Mouse (Mus musculus): Measurements from ENCODE around the gene Foxd4. TPM values are rescaled to one million over a fixed set of nuclear protein-coding genes. Genes with fewer than 3 reads are reported as not detected.

The Foxd4 gene
- not detected for total RNA-seq (2018; cell fraction: chromatin; rRNA removed)
- total RNA-seq (2018; cell fraction: cytosol; rRNA removed): not detected
- not detected for total RNA-seq (2018; cell fraction: nucleus; rRNA removed)
- not detected in 3 replicates for polyA plus RNA-seq (2018)

- Histone ChIP-seq H3K79me2 (ENCODE audit: inconsistent target) (no peaks in the 10 kb centered on the region), H3K36me3 (ENCODE audit: inconsistent target) (no peaks in the 10 kb centered on the region), H3K27ac (no peak within 1 kb of the TSS), H3K4me3 (ENCODE audit: inconsistent target) (no peak within 1 kb of the TSS)
- WGBS (ENCODE audit: missing documents): 4% methylated on average over 27 of the region's 27 CpGs
Observed at GRCm38 (mm10) chr19:24900581-24901220, at the start of gene Foxd4. Gene Foxd4, minus strand, starts transcription at chr19:24901197.

- H3K36me3 ChIP-seq (ENCODE audit: inconsistent target): no peaks in the 10 kb centered on the region
- no peaks in the 10 kb centered on the region for H3K79me2 ChIP-seq (ENCODE audit: inconsistent target)
- no peak overlapping the region for H3K4me3 ChIP-seq (ENCODE audit: inconsistent target)
- no peak overlapping the region for H3K27ac ChIP-seq
Observed at GRCm38 (mm10) chr19:24945521-24946262, 44.7 kb upstream of the Foxd4 start.

GRCm38 (mm10) chr19:24937084-24937483 is 36.1 kb upstream of the Foxd4 start:
- Histone ChIP-seq H3K27ac (no peak overlapping the region), H3K4me3 (ENCODE audit: inconsistent target) (no peak overlapping the region), H3K79me2 (ENCODE audit: inconsistent target) (no peaks in the 10 kb centered on the region), H3K36me3 (ENCODE audit: inconsistent target) (no peaks in the 10 kb centered on the region)
- WGBS (ENCODE audit: missing documents): 91% methylated on average over 1 of the region's 1 CpGs

- Histone ChIP-seq H3K4me3 (ENCODE audit: inconsistent target) (no peak overlapping the region), H3K79me2 (ENCODE audit: inconsistent target) (no peaks in the 10 kb centered on the region), H3K27ac (no peak overlapping the region), H3K36me3 (ENCODE audit: inconsistent target) (no peaks in the 10 kb centered on the region)
- 89% methylated on average over 1 of the region's 1 CpGs for WGBS (ENCODE audit: missing documents)
Observed at GRCm38 (mm10) chr19:24929041-24929440, 28.0 kb upstream of the Foxd4 start.

GRCm38 (mm10) chr19:24920866-24921265 is 19.9 kb upstream of the Foxd4 start:
- Histone ChIP-seq H3K27ac (no peak overlapping the region), H3K79me2 (ENCODE audit: inconsistent target) (no peaks in the 10 kb centered on the region), H3K36me3 (ENCODE audit: inconsistent target) (peaks cover 24% of the 10 kb centered on the region; the same call in 1 of the 2 replicates), H3K4me3 (ENCODE audit: inconsistent target) (no peak overlapping the region)
- WGBS (ENCODE audit: missing documents): 83% methylated on average over 5 of the region's 5 CpGs

GRCm38 (mm10) chr19:24908385-24909155 is 7.6 kb upstream of the Foxd4 start:
- WGBS (ENCODE audit: missing documents): 64% methylated on average over 3 of the region's 3 CpGs
- H3K36me3 ChIP-seq (ENCODE audit: inconsistent target): no peaks in the 10 kb centered on the region
- H3K27ac ChIP-seq: no peak overlapping the region
- no peak overlapping the region for H3K4me3 ChIP-seq (ENCODE audit: inconsistent target)
- no peaks in the 10 kb centered on the region for H3K79me2 ChIP-seq (ENCODE audit: inconsistent target)

GRCm38 (mm10) chr19:24907655-24908054 is 6.7 kb upstream of the Foxd4 start:
- WGBS (ENCODE audit: missing documents): 92% methylated on average over 2 of the region's 6 CpGs
- Histone ChIP-seq H3K27ac (no peak overlapping the region), H3K36me3 (ENCODE audit: inconsistent target) (no peaks in the 10 kb centered on the region), H3K79me2 (ENCODE audit: inconsistent target) (no peaks in the 10 kb centered on the region), H3K4me3 (ENCODE audit: inconsistent target) (no peak overlapping the region)

- Histone ChIP-seq H3K4me3 (ENCODE audit: inconsistent target) (no peak overlapping the region), H3K79me2 (ENCODE audit: inconsistent target) (no peaks in the 10 kb centered on the region), H3K36me3 (ENCODE audit: inconsistent target) (no peaks in the 10 kb centered on the region), H3K27ac (no peak overlapping the region)
- 69% methylated on average over 2 of the region's 2 CpGs for WGBS (ENCODE audit: missing documents)
Observed at GRCm38 (mm10) chr19:24902821-24903220, 1.8 kb upstream of the Foxd4 start.

GRCm38 (mm10) chr19:24902256-24902655 is 1.3 kb upstream of the Foxd4 start:
- 0% methylated on average over 2 of the region's 2 CpGs for WGBS (ENCODE audit: missing documents)
- no peak overlapping the region for H3K4me3 ChIP-seq (ENCODE audit: inconsistent target)
- H3K27ac ChIP-seq: no peak overlapping the region
- no peaks in the 10 kb centered on the region for H3K36me3 ChIP-seq (ENCODE audit: inconsistent target)
- H3K79me2 ChIP-seq (ENCODE audit: inconsistent target): no peaks in the 10 kb centered on the region

GRCm38 (mm10) chr19:24901666-24902065 is 669 bp upstream of the Foxd4 start:
- no peaks in the 10 kb centered on the region for H3K36me3 ChIP-seq (ENCODE audit: inconsistent target)
- 26% methylated on average over 3 of the region's 3 CpGs for WGBS (ENCODE audit: missing documents)
- H3K27ac ChIP-seq: no peak overlapping the region
- H3K4me3 ChIP-seq (ENCODE audit: inconsistent target): no peak overlapping the region
- H3K79me2 ChIP-seq (ENCODE audit: inconsistent target): no peaks in the 10 kb centered on the region

GRCm38 (mm10) chr19:24899578-24900544 is 1.1 kb downstream of the Foxd4 start:
- Histone ChIP-seq H3K4me3 (ENCODE audit: inconsistent target) (no peak overlapping the region), H3K79me2 (ENCODE audit: inconsistent target) (no peaks in the 10 kb centered on the region), H3K27ac (no peak overlapping the region), H3K36me3 (ENCODE audit: inconsistent target) (no peaks in the 10 kb centered on the region)
- WGBS (ENCODE audit: missing documents): under 1% methylated on average over 81 of the region's 84 CpGs

GRCm38 (mm10) chr19:24898737-24899577 is 2.0 kb downstream of the Foxd4 start:
- 11% methylated on average over 34 of the region's 34 CpGs for WGBS (ENCODE audit: missing documents)
- Histone ChIP-seq H3K79me2 (ENCODE audit: inconsistent target) (no peaks in the 10 kb centered on the region), H3K4me3 (ENCODE audit: inconsistent target) (no peak overlapping the region), H3K27ac (no peak overlapping the region), H3K36me3 (ENCODE audit: inconsistent target) (no peaks in the 10 kb centered on the region)

Measured in macrophage (primary cell).